Comparison of ENCODE assay signal across 8 mouse cellular contexts in genomic region chr6:85587396-85588143, GRCm38 (mm10). TPM values are rescaled to one million over a fixed set of nuclear protein-coding genes. Genes with fewer than 3 reads are reported as not detected.
DNase-seq lines count a peak whose midpoint lies in the region; ATAC-seq lines count a peak whose summit lies in the region.

TSS of gene Alms1 (plus strand) at chr6:85587531.

- peak; percentile 88 for DNase-seq in c-Kit-negative CD71-positive TER-119-positive erythroid progenitor cells, embryonic 14.5 days (ENCODE audit: low read depth, low spot score)
- peak; percentile 75 for DNase-seq in fibroblast of lung, adult 2 months (ENCODE audit: low read depth)
- peak; percentile 96 for DNase-seq in kidney, postnatal 14 days
- peak; percentile 90 for DNase-seq in liver, embryonic 13.5 days
- DNase-seq in neural tube, embryonic 10.5 days (ENCODE audit: extremely low spot score, low spot score): peak; percentile 94

- peak within 1 kb of the TSS; percentile 80 for H3K4me2 ChIP-seq in heart, embryonic 14.5 days (ENCODE audit: low read length)
- H3K4me2 ChIP-seq in liver, embryonic 13.5 days: peak within 1 kb of the TSS; percentile 91
- H3K4me2 ChIP-seq in stomach, embryonic 16.5 days (ENCODE audit: low read depth, low read length): peak within 1 kb of the TSS; percentile 82

- H3K9ac ChIP-seq in heart, embryonic 14.5 days (ENCODE audit: low read length): peak within 1 kb of the TSS; percentile 81
- H3K9ac ChIP-seq in liver, embryonic 13.5 days: peak within 1 kb of the TSS; percentile 90
- H3K9ac ChIP-seq in stomach, embryonic 16.5 days (ENCODE audit: low read length): peak within 1 kb of the TSS; percentile 89

- H3K4me1 ChIP-seq in heart, embryonic 14.5 days (ENCODE audit: control insufficient read depth in 2 of 2, insufficient read depth in 2 of 2, low read length in 2 of 2): peaks cover 0 to 12% of the 10 kb centered on the region in 2 experiments; a peak in 1 of 4 replicates
- H3K4me1 ChIP-seq in liver, embryonic 13.5 days (replicated peaks): peaks cover 25% of the 10 kb centered on the region
- peaks cover 7% of the 10 kb centered on the region for H3K4me1 ChIP-seq in stomach, embryonic 16.5 days (ENCODE audit: control insufficient read depth, insufficient read depth, low read length)

- peak within 1 kb of the TSS; percentile 81 to 97 for H3K4me3 ChIP-seq in heart, embryonic 14.5 days (ENCODE audit: control insufficient read depth in 1 of 2, insufficient read depth in 1 of 2, low read depth in 1 of 2, low read length in 2 of 2)
- peak within 1 kb of the TSS; percentile 93 for H3K4me3 ChIP-seq in liver, embryonic 13.5 days (replicated peaks)
- H3K4me3 ChIP-seq in stomach, embryonic 16.5 days (replicated peaks; ENCODE audit: low read length): peak within 1 kb of the TSS; percentile 95

- peak; percentile 93 for ATAC-seq in CD4-positive, CD25-positive, alpha-beta regulatory T cell, adult 4 months
- ATAC-seq in heart, embryonic 14.5 days (ENCODE audit: insufficient number of reproducible peaks, insufficient read depth, low FRiP score, low read depth): peak; percentile 93
- ATAC-seq in liver, embryonic 13.5 days (ENCODE audit: low read depth): peak; percentile 96
- ATAC-seq in stomach, embryonic 16.5 days (ENCODE audit: insufficient read depth, low FRiP score): peak; percentile 97

- no peaks in the 10 kb centered on the region for H3K36me3 ChIP-seq in heart, embryonic 14.5 days (ENCODE audit: control insufficient read depth, insufficient read depth, low read length)
- no peaks in the 10 kb centered on the region for H3K36me3 ChIP-seq in liver, embryonic 13.5 days
- no peaks in the 10 kb centered on the region for H3K36me3 ChIP-seq in stomach, embryonic 16.5 days (ENCODE audit: control insufficient read depth, insufficient read depth, low read length)

- WGBS in heart, embryonic 14.5 days: under 1% methylated on average over 58 of the region's 59 CpGs
- under 1% methylated on average over 55 of the region's 59 CpGs for WGBS in liver, embryonic 13.5 days (ENCODE audit: insufficient replicate concordance)
- under 1% methylated on average over 58 of the region's 59 CpGs for WGBS in stomach, embryonic 16.5 days

- H3K27me3 ChIP-seq in heart, embryonic 14.5 days (ENCODE audit: control insufficient read depth, insufficient read depth, low read length): no peaks in the 10 kb centered on the region
- H3K27me3 ChIP-seq in liver, embryonic 13.5 days: no peaks in the 10 kb centered on the region
- H3K27me3 ChIP-seq in stomach, embryonic 16.5 days (ENCODE audit: control insufficient read depth, insufficient read depth, low read length): no peaks in the 10 kb centered on the region

- H3K27ac ChIP-seq in heart, embryonic 14.5 days (replicated peaks in 1 of 2; ENCODE audit: control insufficient read depth in 1 of 2, insufficient read depth in 1 of 2, low read depth in 2 of 2, low read length in 2 of 2): peak within 1 kb of the TSS; percentile 72 to 78
- peak within 1 kb of the TSS; percentile 90 for H3K27ac ChIP-seq in liver, embryonic 13.5 days
- peak within 1 kb of the TSS; percentile 73 for H3K27ac ChIP-seq in stomach, embryonic 16.5 days (ENCODE audit: low read length)

- H3K9me3 ChIP-seq in heart, embryonic 14.5 days (ENCODE audit: control insufficient read depth, low read length): no peaks in the 10 kb centered on the region
- no peaks in the 10 kb centered on the region for H3K9me3 ChIP-seq in liver, embryonic 13.5 days (replicated peaks)
- no peaks in the 10 kb centered on the region for H3K9me3 ChIP-seq in stomach, embryonic 16.5 days (replicated peaks; ENCODE audit: control insufficient read depth, low read length)

RNA-seq across cellular contexts. Expression of gene Alms1, which starts in this region (rescaled TPM):
- 1 to 10 TPM; 2.2 to 2.6 TPM for polyA plus RNA-seq in CD4-positive, CD25-positive, alpha-beta regulatory T cell, adult 4 months (2017; shearing (Covaris generic))
- polyA plus RNA-seq in heart, embryonic 14.5 days (2014; fragmentation: Nextera tagmentation; extraction: Ambion mirVana): 2.8 and 3.0 TPM in 2 replicates
- polyA plus RNA-seq in liver, embryonic 13.5 days (2015; fragmentation: Nextera tagmentation; extraction: Ambion mirVana): 1.6 and 2.0 TPM in 2 replicates
- 3.1 and 3.8 TPM in 2 replicates for polyA plus RNA-seq in stomach, embryonic 16.5 days (2015; fragmentation: Nextera tagmentation; extraction: Ambion mirVana)

Comparison
In these comparisons a context has a peak if more than half of its experiments do, and no peak if none do; other contexts are left out.
1. Peak in every context shown above with its lines: DNase-seq, ATAC-seq, H3K4me3 ChIP-seq and H3K27ac ChIP-seq.